Mouse (Mus musculus): ENCODE results near the gene Tmem161b.
"Not testable (repeated sequence)": the region's sequence is repeated elsewhere in the genome, so short reads cannot be mapped to it uniquely, and the experiment has no call there.

Tmem161b gene

GRCm38 (mm10) chr13:84221820-84222681, at the start of gene Tmem161b:
Tmem161b (plus strand) TSS chr13:84222296.
- peak; percentile 97 for DNase-seq (ENCODE audit: low read depth, low spot score)

GRCm38 (mm10) chr13:84185835-84186234, 36.3 kb upstream of the Tmem161b start:
- DNase-seq (ENCODE audit: low read depth, low spot score), result not testable (repeated sequence)

GRCm38 (mm10) chr13:84192723-84193122, 29.4 kb upstream of the Tmem161b start:
- DNase-seq (ENCODE audit: low read depth, low spot score), result no peak

- DNase-seq (ENCODE audit: low read depth, low spot score), result no peak
Measured at GRCm38 (mm10) chr13:84222682-84222992, 541 bp downstream of the Tmem161b start.

GRCm38 (mm10) chr13:84223018-84223417, 922 bp downstream of the Tmem161b start:
- DNase-seq (ENCODE audit: low read depth, low spot score), result no peak

- DNase-seq (ENCODE audit: low read depth, low spot score), result no peak
Measured at GRCm38 (mm10) chr13:84234019-84234418, 11.9 kb downstream of the Tmem161b start.

GRCm38 (mm10) chr13:84236768-84237167, 14.7 kb downstream of the Tmem161b start:
- DNase-seq (ENCODE audit: low read depth, low spot score), result peak; percentile 74

- DNase-seq (ENCODE audit: low read depth, low spot score), result no peak
Measured at GRCm38 (mm10) chr13:84238184-84238583, 16.1 kb downstream of the Tmem161b start.

- no peak for DNase-seq (ENCODE audit: low read depth, low spot score)
Measured at GRCm38 (mm10) chr13:84248065-84248464, 26.0 kb downstream of the Tmem161b start.

GRCm38 (mm10) chr13:84251295-84251694, 29.2 kb downstream of the Tmem161b start:
- no peak for DNase-seq (ENCODE audit: low read depth, low spot score)

- DNase-seq (ENCODE audit: low read depth, low spot score), result no peak
Measured at GRCm38 (mm10) chr13:84255047-84255446, 33.0 kb downstream of the Tmem161b start.

GRCm38 (mm10) chr13:84264418-84264817, 42.3 kb downstream of the Tmem161b start:
- not testable (repeated sequence) for DNase-seq (ENCODE audit: low read depth, low spot score)

GRCm38 (mm10) chr13:84276246-84276645, 54.1 kb downstream of the Tmem161b start:
- no peak for DNase-seq (ENCODE audit: low read depth, low spot score)

- no peak for DNase-seq (ENCODE audit: low read depth, low spot score)
Measured at GRCm38 (mm10) chr13:84280352-84280751, 58.3 kb downstream of the Tmem161b start.

- no peak for DNase-seq (ENCODE audit: low read depth, low spot score)
Measured at GRCm38 (mm10) chr13:84282966-84283365, 60.9 kb downstream of the Tmem161b start.

- peak; percentile 37 for DNase-seq (ENCODE audit: low read depth, low spot score)
Measured at GRCm38 (mm10) chr13:84284764-84285558, 62.9 kb downstream of the Tmem161b start.

GRCm38 (mm10) chr13:84285559-84285945, 63.5 kb downstream of the Tmem161b start:
- DNase-seq (ENCODE audit: low read depth, low spot score), result no peak

- DNase-seq (ENCODE audit: low read depth, low spot score), result no peak
Measured at GRCm38 (mm10) chr13:84299445-84300053, 77.5 kb downstream of the Tmem161b start.

GRCm38 (mm10) chr13:84343272-84343671, 121.2 kb downstream of the Tmem161b start:
- DNase-seq (ENCODE audit: low read depth, low spot score), result peak; percentile 6

- DNase-seq (ENCODE audit: low read depth, low spot score), result no peak
Measured at GRCm38 (mm10) chr13:84343691-84344495, 121.8 kb downstream of the Tmem161b start.

GRCm38 (mm10) chr13:84344711-84345110, 122.6 kb downstream of the Tmem161b start:
- no peak for DNase-seq (ENCODE audit: low read depth, low spot score)
